In genomic region chrX:144688142-144688206, GRCm38 (mm10) we compare ENCODE assay signal across 9 mouse cellular contexts. TPM values are rescaled to one million over a fixed set of nuclear protein-coding genes. Genes with fewer than 3 reads are reported as not detected.
DNase-seq lines count a peak whose midpoint lies in the region; ATAC-seq and TF ChIP-seq lines count a peak whose summit lies in the region.
"Had no signal": no experiment of that assay in that cellular context is flagged by ENCODE, and none has a peak within 500 bp of the region (broad histone marks: within the 10 kb centered on the region; RNA-seq: fewer than 3 reads in every experiment).

Gene Trpc5, minus strand, starts transcription at chrX:144688180.

- DNase-seq in kidney, adult 2 months: no peak
- DNase-seq in kidney, postnatal 14 days: no peak
- DNase-seq in embryonic facial prominence, embryonic 14.5 days (ENCODE audit: low spot score): no peak
- no peak for DNase-seq in layer of hippocampus, postnatal 10 days (ENCODE audit: low spot score in 2 of 2)
- no peak for DNase-seq in spleen, adult 12 weeks (ENCODE audit: low spot score)
- DNase-seq in right cerebral cortex, adult 18-20 months: no peak
- no peak for DNase-seq in cerebellum, postnatal 14 days

- TF ChIP-seq CTCF in kidney, adult 2 months (conservative IDR thresholded peaks at IDR 0.05; ENCODE audit: insufficient read depth, insufficient read length, low read depth, low read length): no peak

- no peaks in the 10 kb centered on the region for H3K9me3 ChIP-seq in embryonic facial prominence, embryonic 14.5 days (ENCODE audit: control insufficient read depth, low read length)
- no peaks in the 10 kb centered on the region for H3K9me3 ChIP-seq in midbrain, embryonic 13.5 days

- no peaks in the 10 kb centered on the region; the same call in 1 of the 2 replicates for H3K27me3 ChIP-seq in kidney, adult 2 months (replicated peaks; ENCODE audit: control insufficient read depth, insufficient read depth, low read length)
- peaks cover 47% of the 10 kb centered on the region for H3K27me3 ChIP-seq in embryonic facial prominence, embryonic 14.5 days (replicated peaks; ENCODE audit: control insufficient read depth, insufficient read depth, low read length)
- peaks cover 35% of the 10 kb centered on the region; the same call in 1 of the 2 replicates for H3K27me3 ChIP-seq in midbrain, embryonic 13.5 days

- no peak for ATAC-seq in embryonic facial prominence, embryonic 14.5 days (ENCODE audit: low read depth)
- ATAC-seq in midbrain, embryonic 13.5 days: no peak

- no peak for TF ChIP-seq POLR2A in kidney, adult 2 months (IDR thresholded peaks at IDR 0.05; ENCODE audit: low read depth, low read length)

- no peaks in the 10 kb centered on the region for H3K4me1 ChIP-seq in kidney, adult 2 months (ENCODE audit: control insufficient read depth, insufficient read depth, low read length)
- H3K4me1 ChIP-seq in embryonic facial prominence, embryonic 14.5 days (ENCODE audit: control insufficient read depth, insufficient read depth, low read length): no peaks in the 10 kb centered on the region
- H3K4me1 ChIP-seq in midbrain, embryonic 13.5 days (replicated peaks): no peaks in the 10 kb centered on the region

- WGBS in kidney, adult 2 months: 14% methylated on average over 1 of the region's 1 CpGs
- WGBS in embryonic facial prominence, embryonic 14.5 days: 8% methylated on average over 1 of the region's 1 CpGs
- 40% methylated on average over 1 of the region's 1 CpGs for WGBS in midbrain, embryonic 13.5 days

- no peak within 1 kb of the TSS for H3K27ac ChIP-seq in kidney, adult 2 months (ENCODE audit: insufficient read depth, low read depth, low read length)
- no peak within 1 kb of the TSS for H3K27ac ChIP-seq in embryonic facial prominence, embryonic 14.5 days (replicated peaks; ENCODE audit: low read depth, low read length)
- H3K27ac ChIP-seq in midbrain, embryonic 13.5 days: no peak within 1 kb of the TSS

- H3K4me3 ChIP-seq in kidney, adult 2 months (ENCODE audit: insufficient read depth, low read depth, low read length): peak within 1 kb of the TSS; percentile 14; the same call in 1 of the 2 replicates
- H3K4me3 ChIP-seq in embryonic facial prominence, embryonic 14.5 days (ENCODE audit: low read depth, low read length): peak within 1 kb of the TSS; percentile 43
- H3K4me3 ChIP-seq in midbrain, embryonic 13.5 days (replicated peaks): peak within 1 kb of the TSS; percentile 47

- peak within 1 kb of the TSS; percentile 61 for H3K4me2 ChIP-seq in embryonic facial prominence, embryonic 14.5 days (ENCODE audit: low read depth, low read length)
- H3K4me2 ChIP-seq in midbrain, embryonic 13.5 days (replicated peaks): peak within 1 kb of the TSS; percentile 68

- no peaks in the 10 kb centered on the region for H3K36me3 ChIP-seq in kidney, adult 2 months (ENCODE audit: control insufficient read depth, insufficient read depth, low read length)
- H3K36me3 ChIP-seq in embryonic facial prominence, embryonic 14.5 days (ENCODE audit: control insufficient read depth, insufficient read depth, low read length): no peaks in the 10 kb centered on the region
- H3K36me3 ChIP-seq in midbrain, embryonic 13.5 days: no peaks in the 10 kb centered on the region

- H3K9ac ChIP-seq in embryonic facial prominence, embryonic 14.5 days (ENCODE audit: low read depth, low read length): peak within 1 kb of the TSS; percentile 58
- peak within 1 kb of the TSS; percentile 63 for H3K9ac ChIP-seq in midbrain, embryonic 13.5 days (replicated peaks)

RNA-seq across cellular contexts. Expression of gene Trpc5, which starts in this region (rescaled TPM):
- polyA plus RNA-seq in kidney, adult 2 months (2012; rRNA removed): 0.08 and 0.11 TPM in 2 replicates
- polyA plus RNA-seq in embryonic facial prominence, embryonic 14.5 days (2014; fragmentation: Nextera tagmentation; extraction: Ambion mirVana): 0.97 and 0.99 TPM in 2 replicates
- 10 to 100 TPM; 42.5 to 45.0 TPM for total RNA-seq in layer of hippocampus, postnatal 10 days (2021)
- polyA plus RNA-seq in midbrain, embryonic 13.5 days (2015; fragmentation: Nextera tagmentation; extraction: Ambion mirVana): 0.82 and 0.98 TPM in 2 replicates
- total RNA-seq: MEL had no signal
